Mouse (Mus musculus) cerebellum, adult 8-10 months (tissue): ENCODE results near the gene Olfr317.
"Not testable (repeated sequence)": the region's sequence is repeated elsewhere in the genome, so short reads cannot be mapped to it uniquely, and the experiment has no call there.

ENCODE experiments used
- DNase-seq: peaks from one replicate; pipeline ENCODE4 v3.0.0; 2022

The Olfr317 gene

DNA sequence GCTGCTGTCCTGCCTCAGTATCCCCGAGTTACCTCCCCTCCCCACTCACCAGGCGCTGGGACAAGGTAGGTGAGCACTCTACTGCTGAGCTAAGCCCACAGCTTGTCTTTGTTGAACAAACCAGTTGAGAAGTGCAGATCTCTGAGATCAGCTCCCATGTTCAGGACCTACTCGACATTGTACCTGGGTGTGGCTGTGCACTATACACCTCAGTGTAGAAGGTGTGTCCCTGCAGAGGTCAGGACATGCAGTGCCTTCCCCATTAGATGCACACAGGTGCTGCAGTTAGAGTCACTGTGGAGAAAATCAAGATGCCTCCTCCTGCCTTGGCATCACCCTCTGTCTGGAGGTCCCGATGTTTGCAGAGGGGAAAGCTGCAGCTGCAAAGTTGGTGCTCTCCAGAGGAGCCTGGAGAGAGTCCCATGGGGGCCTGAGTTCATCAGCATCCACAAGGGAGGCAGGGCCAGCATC, at the start of gene Olfr317:
Olfr317 (minus strand) TSS at position 421 of the 471 bp plus-strand sequence.
- DNase-seq = no peak

DNA sequence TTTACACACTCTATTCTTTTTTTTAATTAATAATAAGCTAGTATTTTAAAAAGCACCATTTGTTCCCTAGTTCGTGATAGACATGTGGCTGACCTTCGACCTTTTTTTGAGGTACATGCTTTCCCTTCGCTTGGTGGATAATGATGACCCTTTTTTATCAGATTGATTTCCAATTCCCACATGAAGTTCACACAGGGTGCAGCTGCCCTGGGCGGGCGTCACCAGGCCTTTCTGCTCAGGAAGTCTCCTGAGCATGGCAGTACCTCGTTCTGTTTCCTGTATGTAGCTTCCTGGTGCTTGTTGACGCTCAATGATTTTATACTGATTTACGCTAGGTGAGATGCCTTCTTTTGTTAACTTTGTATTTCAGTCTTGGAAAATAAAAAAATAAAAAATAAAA, 49.3 kb upstream of the Olfr317 start:
- DNase-seq = no peak

DNA sequence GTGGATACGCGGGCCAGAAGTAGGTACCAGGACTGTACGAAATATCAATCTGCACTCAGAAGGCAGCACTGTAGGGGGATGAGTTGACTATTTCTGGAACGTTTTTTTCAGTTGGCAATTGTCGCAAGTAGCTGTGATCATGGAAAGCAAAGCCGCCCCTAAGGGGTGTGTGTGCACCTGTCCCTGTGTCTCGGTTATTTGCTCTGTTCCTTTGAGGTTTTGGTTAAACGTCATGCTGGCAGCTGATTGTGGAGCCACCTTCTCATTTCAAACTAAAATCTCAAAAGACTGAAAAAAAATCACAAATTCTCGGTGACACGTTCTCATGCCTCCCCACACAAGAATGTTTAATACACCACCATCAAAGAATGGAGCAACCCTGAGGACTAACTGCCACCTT, 48.6 kb upstream of the Olfr317 start:
- no peak for DNase-seq

DNA sequence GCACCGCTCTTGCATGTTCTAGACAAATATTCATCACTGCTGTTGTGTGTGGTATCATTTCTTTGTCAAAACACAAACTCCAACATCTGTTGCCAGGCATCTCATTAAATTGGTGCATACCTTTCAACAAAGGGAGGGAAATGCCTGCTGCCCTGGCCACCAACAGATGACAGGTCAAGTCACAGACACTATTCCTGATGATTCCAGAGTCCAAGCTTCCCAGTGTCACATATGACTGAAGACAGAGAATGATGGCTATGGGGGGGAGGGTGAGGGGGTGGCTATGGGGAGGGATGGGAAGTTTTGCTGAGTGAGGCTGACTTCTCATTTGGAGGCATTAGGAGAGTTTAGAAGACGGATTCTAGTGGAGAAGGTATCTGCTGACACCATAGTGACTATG, 45.2 kb upstream of the Olfr317 start:
- DNase-seq = no peak

DNA sequence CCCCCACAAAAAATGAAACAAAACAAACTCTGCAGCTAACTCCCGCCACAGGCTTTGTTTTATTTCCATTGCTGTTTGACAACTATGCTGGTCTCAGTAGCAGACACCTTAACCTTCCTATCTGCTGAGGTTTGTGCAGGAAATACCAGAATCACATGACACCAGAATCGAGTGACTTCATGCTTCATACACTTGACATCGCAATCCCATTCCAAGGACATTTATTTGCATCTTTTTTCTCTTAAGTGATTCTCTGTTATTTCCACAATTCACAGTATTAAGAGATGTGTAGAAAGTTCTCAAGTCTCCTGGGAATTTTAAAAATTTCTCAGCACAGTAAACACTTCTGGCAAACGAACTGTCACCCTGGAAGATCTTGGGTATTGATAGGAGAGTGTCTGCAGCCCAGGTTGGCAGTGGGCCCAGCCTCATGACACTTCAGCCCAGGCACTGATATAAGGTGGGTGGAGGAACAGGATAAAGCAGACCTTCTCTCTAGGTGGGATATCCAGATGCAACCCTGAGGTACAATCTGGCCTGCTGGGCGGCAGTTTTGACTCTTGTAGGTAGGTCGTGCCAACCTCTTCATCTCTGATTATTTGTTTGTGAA, 43.6 kb upstream of the Olfr317 start, which contains the start of gene Olfr314:
Olfr314 (plus strand) TSS at position 473 of the 610 bp plus-strand sequence.
- no peak for DNase-seq

DNA sequence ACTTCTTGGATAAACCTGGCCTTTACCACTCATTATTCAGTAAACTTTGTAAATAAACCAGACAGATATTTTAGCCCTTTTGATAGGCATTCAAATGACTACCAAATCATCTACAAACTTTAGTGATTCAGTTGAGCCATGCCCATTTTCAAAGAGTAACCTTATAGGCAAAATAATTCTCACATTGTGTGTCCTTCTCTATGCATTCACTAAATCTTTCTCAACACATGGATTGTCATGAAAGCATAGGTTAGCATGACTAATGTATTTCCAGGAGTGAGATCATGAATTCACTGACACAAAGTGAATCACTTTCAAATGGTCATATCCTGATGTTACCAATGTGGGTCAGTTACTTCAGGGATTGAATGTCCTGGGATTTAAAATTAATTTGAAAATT, 33.9 kb upstream of the Olfr317 start, which contains the start of gene Olfr315:
Olfr315 (plus strand) TSS at position 301 of the 400 bp plus-strand sequence.
- no peak for DNase-seq

DNA sequence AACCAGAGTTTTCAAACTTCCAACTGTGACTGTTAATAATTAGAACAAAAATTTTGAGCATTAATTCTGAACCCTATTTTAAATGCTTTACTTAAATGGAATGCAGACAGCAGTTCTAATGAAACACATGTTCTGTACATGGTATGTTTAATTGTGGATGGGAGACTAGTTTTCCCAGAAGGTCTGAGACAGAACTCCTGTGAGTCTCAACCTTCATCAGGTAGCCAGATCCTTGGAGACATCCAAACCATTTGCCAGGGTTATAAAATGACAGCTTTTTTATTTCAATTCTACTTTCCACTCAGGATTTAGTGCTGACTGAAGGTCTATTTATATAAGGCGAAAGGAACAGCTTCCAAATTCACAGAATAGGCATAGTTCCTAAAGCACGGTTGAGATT, 13.4 kb upstream of the Olfr317 start, which contains the start of gene Olfr316:
Olfr316 (plus strand) TSS at position 301 of the 400 bp plus-strand sequence.
- DNase-seq = no peak

DNA sequence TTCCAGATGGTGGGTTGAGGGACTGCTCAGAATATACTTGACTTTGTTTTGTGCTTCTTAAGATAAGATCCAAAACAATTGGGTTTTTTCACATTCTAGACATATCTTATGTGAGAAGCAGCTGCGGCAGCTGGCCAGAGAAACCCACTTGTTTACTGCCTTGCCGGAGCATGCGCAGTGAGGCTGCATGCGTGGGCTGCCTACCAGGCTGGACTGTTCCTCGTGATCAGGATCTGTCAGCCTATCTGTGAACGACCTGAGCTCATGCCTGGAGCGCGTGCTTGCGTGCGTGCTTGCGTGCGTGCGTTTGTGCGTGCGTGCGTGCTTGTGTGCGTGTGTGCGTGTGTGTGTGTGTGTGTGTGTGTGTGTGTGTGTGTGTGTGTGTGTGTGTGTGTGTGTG, 12.1 kb upstream of the Olfr317 start:
- not testable (repeated sequence) for DNase-seq

DNA sequence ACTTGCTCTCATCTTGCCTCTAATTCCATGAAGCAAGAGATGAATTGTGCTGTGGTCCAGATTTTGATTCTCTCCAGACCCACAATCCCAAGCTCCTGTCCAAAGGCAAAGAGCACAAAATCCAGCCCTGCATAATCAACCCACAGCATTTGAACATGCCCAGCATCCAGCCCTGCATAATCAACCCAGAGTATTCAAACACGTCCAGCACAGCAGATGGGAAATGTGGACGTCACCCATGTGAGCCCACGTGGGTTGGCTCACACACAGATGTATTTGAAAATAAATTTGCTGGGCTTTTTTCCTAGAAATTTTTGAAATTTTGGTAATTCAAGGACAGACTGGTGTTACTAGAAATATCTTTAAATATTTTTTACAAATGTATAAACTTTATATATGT, 5.6 kb downstream of the Olfr317 start:
- no peak for DNase-seq

DNA sequence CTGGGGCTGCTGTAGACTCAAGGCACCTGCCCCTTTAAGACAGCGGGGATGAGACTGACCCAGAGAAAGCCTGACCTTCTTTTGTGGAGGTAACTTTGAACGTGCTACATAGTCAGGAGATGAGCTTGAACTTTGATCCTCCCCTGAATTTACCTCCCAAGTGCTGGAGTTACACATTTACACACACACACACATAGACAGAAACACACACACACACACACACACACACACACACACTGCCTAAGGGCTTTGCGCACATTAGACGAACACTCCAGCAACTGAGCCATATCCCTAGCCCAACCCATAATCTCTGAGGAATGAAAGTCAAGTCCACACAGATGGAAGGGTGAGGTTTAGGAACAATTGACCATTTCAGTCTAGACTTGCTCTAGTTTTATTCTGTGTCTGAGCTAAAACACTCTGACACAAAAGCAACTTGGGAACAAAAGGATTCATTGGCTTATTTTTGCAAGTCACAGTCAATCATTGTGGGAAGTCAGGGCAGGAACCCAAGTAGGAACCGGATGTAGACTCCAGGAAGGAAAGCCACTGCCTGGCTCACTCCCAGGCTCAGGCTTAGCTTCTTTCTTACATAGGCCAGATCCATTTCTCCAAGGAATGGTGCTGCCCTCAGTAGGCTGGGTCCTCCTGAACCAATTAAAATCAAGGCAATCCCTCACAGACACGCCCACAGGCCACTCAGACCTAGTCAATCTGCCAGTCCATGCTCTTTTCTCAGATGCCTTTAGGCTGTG, 10.9 kb downstream of the Olfr317 start:
- not testable (repeated sequence) for DNase-seq

DNA sequence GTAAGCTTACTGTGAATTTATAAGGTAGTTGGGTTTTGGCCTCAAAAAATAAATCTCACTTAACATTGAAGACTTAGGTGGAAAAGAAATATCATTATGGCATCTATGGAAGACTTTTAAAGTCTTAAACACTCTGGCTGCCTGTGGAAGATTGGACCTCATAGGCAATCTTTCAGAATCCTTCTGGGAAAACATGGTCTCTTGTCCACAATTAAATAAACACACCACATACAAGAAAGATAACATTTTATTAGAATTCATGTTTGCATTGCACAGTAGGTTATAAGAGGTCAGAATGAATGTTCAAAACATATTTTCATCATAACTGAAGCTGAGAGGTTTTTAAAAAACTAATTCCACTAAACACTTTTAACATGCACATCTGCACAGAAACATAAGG, 15.1 kb downstream of the Olfr317 start, which contains the start of gene Olfr318:
Olfr318 (minus strand) TSS at position 101 of the 400 bp plus-strand sequence.
- DNase-seq = no peak

DNA sequence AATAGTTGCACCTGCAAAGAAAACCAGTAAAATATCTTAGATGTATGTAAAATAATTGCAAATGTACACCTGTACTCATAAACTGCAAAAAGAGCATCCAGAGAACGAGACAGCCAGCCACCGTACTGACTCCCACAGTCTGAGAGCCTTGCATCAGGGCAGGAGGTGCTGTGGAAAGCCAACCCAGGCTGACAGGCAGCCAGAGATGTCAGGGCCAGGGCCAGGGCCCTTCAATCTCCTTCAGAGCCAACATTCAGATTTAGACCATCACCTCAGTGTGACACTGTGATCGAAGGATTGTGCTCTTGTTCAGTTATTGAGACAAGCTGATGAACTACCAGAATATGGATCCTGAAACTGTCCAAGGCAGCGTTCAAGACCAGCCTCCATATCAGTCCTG, 19.3 kb downstream of the Olfr317 start:
- DNase-seq = no peak

DNA sequence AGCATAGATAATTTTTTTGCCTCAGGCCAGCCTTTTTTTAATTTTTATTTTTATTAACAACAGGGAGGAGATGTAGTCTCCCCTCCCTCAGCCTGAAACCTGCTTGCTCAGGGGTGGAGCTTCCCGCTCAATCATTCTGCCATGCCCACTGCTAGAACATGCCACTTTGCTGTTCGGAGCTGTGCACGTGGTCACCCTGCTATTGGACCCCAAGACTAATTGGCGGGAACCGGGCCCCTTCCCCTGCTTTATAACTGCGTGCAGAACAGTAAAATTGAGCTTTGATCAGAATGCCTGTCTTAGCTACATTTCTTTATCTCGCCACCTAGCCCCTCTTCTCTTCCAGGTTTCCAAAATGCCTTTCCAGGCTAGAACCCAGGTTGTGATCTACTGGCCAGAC, 21.3 kb downstream of the Olfr317 start:
- DNase-seq = not testable (repeated sequence)

DNA sequence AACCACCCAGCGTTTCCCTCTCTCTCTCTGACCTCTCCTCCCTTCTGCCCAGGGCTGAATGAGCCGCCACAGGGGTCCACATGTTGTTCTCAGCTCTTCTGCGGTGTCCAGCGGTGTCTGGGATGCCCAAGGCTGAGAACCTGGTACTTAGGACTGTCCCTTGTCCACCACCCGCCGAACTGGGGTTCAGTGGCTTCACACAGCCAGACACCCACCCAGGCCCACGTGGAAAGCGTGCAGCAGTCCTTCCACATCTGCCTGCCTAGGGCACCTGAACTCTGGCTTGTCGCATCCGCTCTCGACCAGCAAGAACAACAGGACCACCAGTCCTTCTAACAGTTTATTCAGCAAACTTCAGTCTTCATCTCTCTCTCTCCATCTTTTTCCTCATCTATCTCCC, 29.9 kb downstream of the Olfr317 start:
- DNase-seq = no peak

DNA sequence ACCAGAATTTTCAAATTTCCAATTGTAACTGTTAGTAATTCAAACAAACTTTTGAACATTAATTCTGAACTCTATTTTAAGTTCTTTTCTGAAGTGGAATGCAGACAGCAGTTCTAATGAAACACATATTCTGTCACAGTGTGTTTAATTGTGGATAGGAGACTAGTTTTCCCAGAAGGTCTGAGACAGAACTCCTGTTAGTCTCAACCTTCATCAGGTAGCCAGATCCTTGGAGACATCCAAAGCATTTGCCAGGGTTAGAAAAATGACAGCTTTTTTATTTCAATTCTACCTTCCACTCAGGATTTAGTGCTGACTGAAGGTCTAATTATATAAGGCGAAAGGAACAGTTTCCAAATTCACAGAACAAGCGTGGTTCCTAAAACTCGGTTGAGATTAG, 40.1 kb downstream of the Olfr317 start, which contains the start of gene Olfr319:
Olfr319 (plus strand) TSS at position 301 of the 400 bp plus-strand sequence.
- no peak for DNase-seq
